ENCODE assay signal across 8 mouse cellular contexts in genomic region chr7:19332709-19333352, GRCm38 (mm10). TPM values are rescaled to one million over a fixed set of nuclear protein-coding genes. Genes with fewer than 3 reads are reported as not detected.
DNase-seq lines count a peak whose midpoint lies in the region; ATAC-seq and TF ChIP-seq lines count a peak whose summit lies in the region.

No protein-coding gene starts in this region.

- peak overlapping the region; percentile 88 for H3K4me2 ChIP-seq in forebrain, embryonic 12.5 days
- peak overlapping the region; percentile 73 for H3K4me2 ChIP-seq in heart, embryonic 16.5 days (ENCODE audit: low read depth, low read length)
- peak overlapping the region; percentile 66 for H3K4me2 ChIP-seq in liver, embryonic 14.5 days (ENCODE audit: low read depth)

- H3K27me3 ChIP-seq in forebrain, embryonic 12.5 days: 0 out of 2 replicates have a peak, but pooled peaks cover 10% of the 10 kb centered on the region
- H3K27me3 ChIP-seq in heart, embryonic 16.5 days (ENCODE audit: control insufficient read depth, insufficient read depth, low read length): no peaks in the 10 kb centered on the region
- H3K27me3 ChIP-seq in liver, embryonic 14.5 days (ENCODE audit: control insufficient read depth, insufficient read depth, low read length): peaks cover 4% of the 10 kb centered on the region

- H3K36me3 ChIP-seq in forebrain, embryonic 12.5 days (replicated peaks): no peaks in the 10 kb centered on the region
- no peaks in the 10 kb centered on the region for H3K36me3 ChIP-seq in heart, embryonic 16.5 days (ENCODE audit: control insufficient read depth, insufficient read depth)
- no peaks in the 10 kb centered on the region for H3K36me3 ChIP-seq in liver, embryonic 14.5 days (replicated peaks; ENCODE audit: control insufficient read depth, insufficient read depth, low read depth)

- DNase-seq in CD4-positive helper T cell, adult 2 months (ENCODE audit: low read depth, low spot score): peak; percentile 87
- peak; percentile 79 for DNase-seq in brain, embryonic 14.5 days (ENCODE audit: low read depth)
- peak; percentile 64 to 80 for DNase-seq in kidney, postnatal 25 days
- DNase-seq in liver, embryonic 14.5 days (ENCODE audit: low read depth in 3 of 3, low spot score in 3 of 3): no peak
- DNase-seq in neural tube, embryonic 10.5 days (ENCODE audit: extremely low spot score, low spot score): peak; percentile 68
- DNase-seq in telencephalon, adult 2 months (ENCODE audit: low read depth, low spot score): peak; percentile 77

- TF ChIP-seq POLR2A in brain, embryonic 14.5 days (IDR thresholded peaks at IDR 0.05; ENCODE audit: borderline replicate concordance, extremely low read depth, insufficient read depth, insufficient read length, poor library complexity, severe bottlenecking): 0 out of 2 replicates have a peak, but pooled peaks have one; percentile 17

- peak; percentile 67 for ATAC-seq in forebrain, embryonic 12.5 days (ENCODE audit: low FRiP score)
- peak; percentile 76 for ATAC-seq in heart, embryonic 16.5 days (replicated peaks; ENCODE audit: extremely low read depth, insufficient read depth, low FRiP score)
- peak; percentile 60 for ATAC-seq in liver, embryonic 14.5 days (ENCODE audit: insufficient read depth)

- H3K27ac ChIP-seq in forebrain, embryonic 12.5 days: peak overlapping the region; percentile 67
- H3K27ac ChIP-seq in heart, embryonic 16.5 days (ENCODE audit: low read length): peak overlapping the region; percentile 89
- no peak overlapping the region for H3K27ac ChIP-seq in liver, embryonic 14.5 days

- peaks cover 1% of the 10 kb centered on the region for H3K4me1 ChIP-seq in forebrain, embryonic 12.5 days
- peaks cover 14% of the 10 kb centered on the region for H3K4me1 ChIP-seq in heart, embryonic 16.5 days (ENCODE audit: control insufficient read depth, insufficient read depth, low read length)
- peaks cover 3% of the 10 kb centered on the region in 2 experiments; a peak in 3 of 4 replicates for H3K4me1 ChIP-seq in liver, embryonic 14.5 days (replicated peaks; ENCODE audit: control insufficient read depth in 2 of 2, insufficient read depth in 2 of 2, low read length in 1 of 2)

- no peaks in the 10 kb centered on the region for H3K9me3 ChIP-seq in forebrain, embryonic 12.5 days
- H3K9me3 ChIP-seq in heart, embryonic 16.5 days (replicated peaks; ENCODE audit: control insufficient read depth, low read length): no peaks in the 10 kb centered on the region
- H3K9me3 ChIP-seq in liver, embryonic 14.5 days (ENCODE audit: control insufficient read depth, low read length): no peaks in the 10 kb centered on the region

- peak overlapping the region; percentile 70 for H3K4me3 ChIP-seq in forebrain, embryonic 12.5 days (replicated peaks)
- H3K4me3 ChIP-seq in heart, embryonic 16.5 days (ENCODE audit: low read length): peak overlapping the region; percentile 63
- H3K4me3 ChIP-seq in liver, embryonic 14.5 days (ENCODE audit: insufficient read depth in 1 of 2, low read depth in 2 of 2, low read length in 2 of 2): peak overlapping the region; percentile 55 to 57

- TF ChIP-seq CTCF in brain, embryonic 14.5 days (IDR thresholded peaks at IDR 0.05; ENCODE audit: borderline replicate concordance, extremely low read depth, insufficient read depth, insufficient read length): no peak
- TF ChIP-seq CTCF in liver, embryonic 14.5 days (IDR thresholded peaks at IDR 0.05; ENCODE audit: low read depth): no peak

- H3K9ac ChIP-seq in forebrain, embryonic 12.5 days: peak overlapping the region; percentile 80
- H3K9ac ChIP-seq in heart, embryonic 16.5 days (ENCODE audit: low read length): peak overlapping the region; percentile 83
- H3K9ac ChIP-seq in liver, embryonic 14.5 days (replicated peaks): peak overlapping the region; percentile 32

- under 1% methylated on average over 52 of the region's 52 CpGs for WGBS in forebrain, embryonic 12.5 days
- 0% methylated on average over 52 of the region's 52 CpGs for WGBS in heart, embryonic 16.5 days
- under 1% methylated on average over 52 of the region's 52 CpGs for WGBS in liver, embryonic 14.5 days (ENCODE audit: insufficient replicate concordance)

- TF ChIP-seq EP300 in liver, embryonic 14.5 days (IDR thresholded peaks at IDR 0.05; ENCODE audit: low read depth): no peak

RNA-seq across cellular contexts. Expression of gene Ercc1, which starts 11.7 kb away (rescaled TPM):
- polyA plus RNA-seq in brain, embryonic 14.5 days (2012; rRNA removed): 65.1 and 81.9 TPM in 2 replicates
- polyA plus RNA-seq in forebrain, embryonic 12.5 days (2016; fragmentation: Nextera tagmentation; extraction: Ambion mirVana): 89.7 and 100 TPM in 2 replicates
- polyA plus RNA-seq in heart, embryonic 16.5 days (2015; fragmentation: Nextera tagmentation; extraction: Ambion mirVana): 61.0 and 62.4 TPM in 2 replicates
- 8.5 and 9.8 TPM in 2 replicates for polyA plus RNA-seq in liver, embryonic 14.5 days (2012; rRNA removed)
- 15.7 and 19.2 TPM in 2 replicates for polyA plus RNA-seq in liver, embryonic 14.5 days (2014; fragmentation: Nextera tagmentation; extraction: Ambion mirVana)

RNA-seq across cellular contexts. Expression of gene Fosb, which starts 23.0 kb away (rescaled TPM):
- 0.19 and 0.23 TPM in 2 replicates for polyA plus RNA-seq in brain, embryonic 14.5 days (2012; rRNA removed)
- polyA plus RNA-seq in forebrain, embryonic 12.5 days (2016; fragmentation: Nextera tagmentation; extraction: Ambion mirVana): 0.24 TPM in 1 of 2 replicates, not detected in the other
- polyA plus RNA-seq in heart, embryonic 16.5 days (2015; fragmentation: Nextera tagmentation; extraction: Ambion mirVana): 0.24 and 0.34 TPM in 2 replicates
- polyA plus RNA-seq in liver, embryonic 14.5 days (2012; rRNA removed): 0.03 and 0.04 TPM in 2 replicates
- polyA plus RNA-seq in liver, embryonic 14.5 days (2014; fragmentation: Nextera tagmentation; extraction: Ambion mirVana): not detected in 2 replicates

RNA-seq across cellular contexts. Expression of gene Cd3eap, which starts 26.5 kb away (rescaled TPM):
- polyA plus RNA-seq in brain, embryonic 14.5 days (2012; rRNA removed): 11.9 and 12.7 TPM in 2 replicates
- polyA plus RNA-seq in forebrain, embryonic 12.5 days (2016; fragmentation: Nextera tagmentation; extraction: Ambion mirVana): 24.7 and 24.8 TPM in 2 replicates
- polyA plus RNA-seq in heart, embryonic 16.5 days (2015; fragmentation: Nextera tagmentation; extraction: Ambion mirVana): 16.2 and 16.7 TPM in 2 replicates
- polyA plus RNA-seq in liver, embryonic 14.5 days (2012; rRNA removed): 4.5 and 6.7 TPM in 2 replicates
- polyA plus RNA-seq in liver, embryonic 14.5 days (2014; fragmentation: Nextera tagmentation; extraction: Ambion mirVana): 7.2 and 7.8 TPM in 2 replicates

RNA-seq across cellular contexts. Expression of gene Ppp1r13l, which starts 26.7 kb away (rescaled TPM):
- 8.2 and 8.9 TPM in 2 replicates for polyA plus RNA-seq in brain, embryonic 14.5 days (2012; rRNA removed)
- 4.8 and 5.3 TPM in 2 replicates for polyA plus RNA-seq in forebrain, embryonic 12.5 days (2016; fragmentation: Nextera tagmentation; extraction: Ambion mirVana)
- polyA plus RNA-seq in heart, embryonic 16.5 days (2015; fragmentation: Nextera tagmentation; extraction: Ambion mirVana): 13.6 and 14.2 TPM in 2 replicates
- polyA plus RNA-seq in liver, embryonic 14.5 days (2012; rRNA removed): 2.3 TPM in 2 replicates
- 0.65 and 1.0 TPM in 2 replicates for polyA plus RNA-seq in liver, embryonic 14.5 days (2014; fragmentation: Nextera tagmentation; extraction: Ambion mirVana)

RNA-seq across cellular contexts. Expression of gene Ercc2, which starts 49.0 kb away (rescaled TPM):
- polyA plus RNA-seq in brain, embryonic 14.5 days (2012; rRNA removed): 81.7 and 106 TPM in 2 replicates
- 23.3 and 23.7 TPM in 2 replicates for polyA plus RNA-seq in forebrain, embryonic 12.5 days (2016; fragmentation: Nextera tagmentation; extraction: Ambion mirVana)
- 11.1 and 12.8 TPM in 2 replicates for polyA plus RNA-seq in heart, embryonic 16.5 days (2015; fragmentation: Nextera tagmentation; extraction: Ambion mirVana)
- polyA plus RNA-seq in liver, embryonic 14.5 days (2012; rRNA removed): 11.7 and 12.3 TPM in 2 replicates
- 4.6 and 5.5 TPM in 2 replicates for polyA plus RNA-seq in liver, embryonic 14.5 days (2014; fragmentation: Nextera tagmentation; extraction: Ambion mirVana)

Comparison
In these comparisons a context has a peak if more than half of its experiments do, and no peak if none do; other contexts are left out.
1. DNase-seq: peak in CD4-positive helper T cell, adult 2 months (single experiment), brain, embryonic 14.5 days (single experiment), kidney, postnatal 25 days (2 of 2), neural tube, embryonic 10.5 days (single experiment) and telencephalon, adult 2 months (single experiment); none in liver, embryonic 14.5 days (0 of 3).
2. H3K9ac ChIP-seq: peak in every context shown above with its lines; median percentile 83 in heart, embryonic 16.5 days; 80 in forebrain, embryonic 12.5 days; 32 in liver, embryonic 14.5 days.
3. Peak in every context shown above with its lines, with median percentiles within 50 percentile points of each other: ATAC-seq, H3K4me2 ChIP-seq and H3K4me3 ChIP-seq.